Mouse (Mus musculus) testis, adult 2 months (tissue): ENCODE measurements around the gene Dennd1b.

Experiments used
- CTCF ChIP-seq: fragments of 200-500 bp; IDR thresholded peaks from 2 replicates; pipeline ENCODE4 v1.5.1; 2012; ENCODE audit warnings: low read depth, mild to moderate bottlenecking, inconsistent platforms, low read length, moderate library complexity; ENCODE audit not compliant: control insufficient read depth, insufficient read depth, insufficient replicate concordance
- POLR2A ChIP-seq: fragments of 200-500 bp; IDR thresholded peaks from 2 replicates; pipeline ENCODE4 v1.6.1; 2012; ENCODE audit warnings: low read depth, mild to moderate bottlenecking, inconsistent platforms, low read length, moderate library complexity; ENCODE audit not compliant: control insufficient read depth

DNA sequence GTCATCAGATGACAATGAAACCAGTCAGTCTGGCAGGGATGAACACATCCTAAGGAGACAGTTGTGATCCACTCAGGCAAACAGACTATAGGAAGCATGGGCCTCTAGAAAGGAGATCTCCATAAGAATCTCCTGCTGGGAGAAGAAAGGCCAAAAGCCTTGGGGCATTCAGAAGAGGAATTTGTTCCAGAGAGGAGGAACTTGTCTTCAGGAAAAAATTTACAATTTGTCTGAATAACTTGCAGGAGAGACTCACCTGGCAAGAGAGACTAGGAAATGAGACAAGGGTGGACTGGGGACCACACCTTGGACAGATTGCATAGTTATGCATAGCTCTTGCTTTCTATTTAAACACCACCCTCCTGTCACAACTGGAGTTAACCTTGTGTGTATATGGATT is 6.7 kb upstream of the Dennd1b start:
- TF ChIP-seq POLR2A (no peak), CTCF (no peak)
